Mouse (Mus musculus): ENCODE data around the gene Castor2.

GRCm38 (mm10) chr5:134076175-134076574 lies 23.3 kb upstream of the Castor2 start:
- TF ChIP-seq CTCF (IDR thresholded peaks at IDR 0.05) (no peak), POLR2A (IDR thresholded peaks at IDR 0.05; ENCODE audit: insufficient read depth, low read depth, low read length) (no peak), EP300 (IDR thresholded peaks at IDR 0.05; ENCODE audit: insufficient read depth, low read depth, low read length) (no peak)

Data from heart, adult 2 months (tissue).